ENCODE assay signal across 8 mouse cellular contexts in genomic region chr6:148913938-148914337, GRCm38 (mm10). TPM values are rescaled to one million over a fixed set of nuclear protein-coding genes. Genes with fewer than 3 reads are reported as not detected.
A peak's percentile ranks its signal among the peaks of the same experiment; 100 is the strongest.
DNase-seq lines count a peak whose midpoint lies in the region; ATAC-seq lines count a peak whose summit lies in the region.

No protein-coding gene starts in this region.

- H3K4me1 ChIP-seq in liver, embryonic 12.5 days: no peaks in the 10 kb centered on the region

- H3K9ac ChIP-seq in liver, embryonic 12.5 days: no peak overlapping the region

- H3K27ac ChIP-seq in liver, embryonic 12.5 days: no peak overlapping the region

- 0 out of 2 replicates have a peak, but pooled peaks have one; percentile 35 for ATAC-seq in liver, embryonic 12.5 days

- no peaks in the 10 kb centered on the region for H3K27me3 ChIP-seq in liver, embryonic 12.5 days (replicated peaks)

- WGBS in liver, embryonic 12.5 days (ENCODE audit: insufficient replicate concordance): 3% methylated on average over 2 of the region's 2 CpGs

- H3K4me2 ChIP-seq in liver, embryonic 12.5 days: no peak overlapping the region

- DNase-seq in CD4-positive, CD25-positive, alpha-beta regulatory T cell, adult 2 months (ENCODE audit: low read depth, low spot score): peak; percentile 78
- peak; percentile 76 for DNase-seq in MN1 (ENCODE audit: low spot score)
- DNase-seq in cerebellum, adult 8-10 months: peak; percentile 27
- peak; percentile 15 to 78 for DNase-seq in frontal cortex, adult 2 months (ENCODE audit: extremely low spot score in 1 of 2, low spot score in 1 of 2)
- peak; percentile 76 for DNase-seq in kidney, adult 9 months
- DNase-seq in natural killer cell, adult 2 months (ENCODE audit: low spot score in 2 of 2): peak; percentile 33 to 54
- DNase-seq in thymus, postnatal 4 days: peak; percentile 55

- H3K4me3 ChIP-seq in liver, embryonic 12.5 days: no peak overlapping the region

- H3K36me3 ChIP-seq in liver, embryonic 12.5 days: 0 out of 2 replicates have a peak, but pooled peaks cover under 1% of the 10 kb centered on the region

- no peaks in the 10 kb centered on the region for H3K9me3 ChIP-seq in liver, embryonic 12.5 days (replicated peaks)

RNA-seq across cellular contexts. Expression of gene Caprin2, which starts 17.9 kb away (rescaled TPM):
- 18.4 and 19.4 TPM in 2 replicates for polyA plus RNA-seq in frontal cortex, adult 2 months (2012; rRNA removed)
- 9.7 and 10.8 TPM in 2 replicates for polyA plus RNA-seq in liver, embryonic 12.5 days (2016; fragmentation: Nextera tagmentation; extraction: Ambion mirVana)

RNA-seq across cellular contexts. Expression of gene Sinhcaf, which starts 32.3 kb away (rescaled TPM):
- polyA plus RNA-seq in frontal cortex, adult 2 months (2012; rRNA removed): 2.3 and 2.7 TPM in 2 replicates
- 44.0 and 45.4 TPM in 2 replicates for polyA plus RNA-seq in liver, embryonic 12.5 days (2016; fragmentation: Nextera tagmentation; extraction: Ambion mirVana)

Comparison
In these comparisons a context has a peak if more than half of its experiments do, and no peak if none do; other contexts are left out.
1. DNase-seq: peak in every context shown above with its lines; median percentile 78 in CD4-positive, CD25-positive, alpha-beta regulatory T cell, adult 2 months; 76 in MN1; 76 in kidney, adult 9 months; 55 in thymus, postnatal 4 days; 46 in frontal cortex, adult 2 months; 44 in natural killer cell, adult 2 months; 27 in cerebellum, adult 8-10 months.
2. RNA of gene Sinhcaf, which starts 32.3 kb away (polyA plus RNA-seq): 44.0 to 45.4 TPM in liver, embryonic 12.5 days; 2.3 to 2.7 TPM in frontal cortex, adult 2 months; every median in the first group is over 10 times any median in the second.